ENCODE assay signal across 9 mouse cellular contexts in genomic region chr3:157520433-157520832, GRCm38 (mm10). TPM values are rescaled to one million over a fixed set of nuclear protein-coding genes. Genes with fewer than 3 reads are reported as not detected.
A peak's percentile ranks its signal among the peaks of the same experiment; 100 is the strongest.
DNase-seq lines count a peak whose midpoint lies in the region; TF ChIP-seq lines count a peak whose summit lies in the region.
"Had no signal": no experiment of that assay in that cellular context is flagged by ENCODE, and none has a peak within 500 bp of the region (broad histone marks: within the 10 kb centered on the region; RNA-seq: fewer than 3 reads in every experiment).

No protein-coding gene starts in this region.

- H3K27ac ChIP-seq in ES-E14 (ENCODE audit: insufficient read depth, low read depth, low read length, poor library complexity, severe bottlenecking), result no peak overlapping the region
- H3K27ac ChIP-seq in midbrain, embryonic 10.5 days (replicated peaks), result no peak overlapping the region

- in situ Hi-C loops in ES-E14 (cut with MboI; ENCODE audit: low sequenced_read_pairs in 2 of 2, unreplicated experiment in 2 of 2), result loop anchor here (10.0 to 25.0 kb wide), 2 partner anchors 283 to 286 kb away; no protein-coding TSS in a partner anchor

- no peaks in the 10 kb centered on the region for H3K36me3 ChIP-seq in ES-E14 (ENCODE audit: control insufficient read depth, insufficient read depth, low read length, poor library complexity, severe bottlenecking)
- H3K36me3 ChIP-seq in midbrain, embryonic 10.5 days, result no peaks in the 10 kb centered on the region
- H3K36me3 ChIP-seq in splenic B cell, adult 2 months (ENCODE audit: control insufficient read depth, insufficient read depth, low read length, poor library complexity, severe bottlenecking), result no peaks in the 10 kb centered on the region

- H3K9ac ChIP-seq in ES-E14 (ENCODE audit: insufficient read depth, low read depth, low read length, poor library complexity, severe bottlenecking), result no peak overlapping the region

- intact Hi-C loops in heart, postnatal 25 days (cut with DNase I), result no loop called here

- no peaks in the 10 kb centered on the region for H3K4me1 ChIP-seq in ES-E14 (ENCODE audit: control insufficient read depth in 2 of 2, insufficient read depth in 2 of 2, low read length in 2 of 2, poor library complexity in 1 of 2)
- no peaks in the 10 kb centered on the region for H3K4me1 ChIP-seq in midbrain, embryonic 10.5 days

- 4% methylated on average over 1 of the region's 1 CpGs for WGBS in midbrain, embryonic 10.5 days

- H3K27me3 ChIP-seq in midbrain, embryonic 10.5 days (ENCODE audit: low read depth, poor library complexity, severe bottlenecking), result peaks cover 12% of the 10 kb centered on the region
- no peaks in the 10 kb centered on the region for H3K27me3 ChIP-seq in splenic B cell, adult 2 months (ENCODE audit: control insufficient read depth, insufficient read depth, low read length, poor library complexity, severe bottlenecking)

- no peaks in the 10 kb centered on the region for H3K9me3 ChIP-seq in ES-E14 (ENCODE audit: control insufficient read depth, insufficient read depth, low read depth, low read length)
- H3K9me3 ChIP-seq in midbrain, embryonic 10.5 days (replicated peaks), result no peaks in the 10 kb centered on the region

- no peak overlapping the region for H3K4me3 ChIP-seq in ES-E14 (ENCODE audit: insufficient read depth in 1 of 2, low read depth in 1 of 2, low read length in 2 of 2, poor library complexity in 1 of 2, severe bottlenecking in 1 of 2)
- no peak overlapping the region for H3K4me3 ChIP-seq in midbrain, embryonic 10.5 days

- DNase-seq in heart, adult 18-20 months, result peak; percentile 2 to 41
- no peak for DNase-seq in heart, postnatal 25 days (ENCODE audit: low spot score)
- DNase-seq in ES-E14 (ENCODE audit: low read depth, low spot score), result peak; percentile 26
- peak; percentile 79 to 83 for DNase-seq in cerebellum, postnatal 10 days
- peak; percentile 25 to 53 for DNase-seq in frontal cortex, postnatal 25 days (ENCODE audit: low spot score in 2 of 2)
- DNase-seq in layer of hippocampus, adult 9-11 months, result peak; percentile 41
- DNase-seq in midbrain, embryonic 10.5 days (ENCODE audit: low spot score), result peak; percentile 37
- DNase-seq in splenic B cell, adult 2 months (ENCODE audit: low read depth, low spot score), result peak; percentile 18

TF ChIP-seq in ES-E14, 5 proteins besides CTCF, POLR2A, EP300 and RAD21:
- TF ChIP-seq HCFC1 (IDR thresholded peaks at IDR 0.05; ENCODE audit: borderline replicate concordance, insufficient read depth, low read length) (no peak), ZC3H11A (IDR thresholded peaks at IDR 0.05; ENCODE audit: borderline replicate concordance, low read depth, low read length) (peak; percentile 97)

RNA-seq across cellular contexts. Expression of gene Zranb2, which starts 13.5 kb away (rescaled TPM):
- total RNA-seq in heart, adult 18-20 months (2021), result 10 to 100 TPM; 38.4 to 43.6 TPM
- 10 to 100 TPM; 39.0 to 40.0 TPM for total RNA-seq in heart, postnatal 25 days (2021)
- total RNA-seq in ES-E14 (2012; rRNA removed), result 62.7 and 72.6 TPM in 2 replicates
- polyA plus RNA-seq in midbrain, embryonic 10.5 days (2016; fragmentation: Nextera tagmentation; extraction: Ambion mirVana), result 112 and 114 TPM in 2 replicates

RNA-seq across cellular contexts. Expression of gene Ptger3, which starts 46.3 kb away (rescaled TPM):
- total RNA-seq in heart, adult 18-20 months (2021), result under 1 TPM; 0.69 to 0.85 TPM
- 1 to 10 TPM in 1 of 2 experiments, under 1 TPM in 1; 0.26 to 1.0 TPM for total RNA-seq in heart, postnatal 25 days (2021)
- 0.49 and 0.53 TPM in 2 replicates for total RNA-seq in ES-E14 (2012; rRNA removed)
- polyA plus RNA-seq in midbrain, embryonic 10.5 days (2016; fragmentation: Nextera tagmentation; extraction: Ambion mirVana), result 0.94 and 1.1 TPM in 2 replicates
- polyA plus RNA-seq: testis, adult 2 months had no signal
